Mouse (Mus musculus) heart, adult 2 months (tissue): ENCODE results near the gene Bst2. TPM values are rescaled to one million over a fixed set of nuclear protein-coding genes. Genes with fewer than 3 reads are reported as not detected.

Experiments
- DNase-seq, 2 experiments: peaks; one replicate each; pipeline ENCODE4 v3.0.0; 2021
- H3K27ac ChIP-seq: fragments of 200-600 bp; 2 replicates; pipeline ENCODE4 v1.8.1; 2022
- H3K27me3 ChIP-seq: fragments of 200-500 bp; 2 replicates; pipeline ENCODE4 v1.6.1; 2012; ENCODE audit warnings: mild to moderate bottlenecking, low read length, inconsistent platforms, mixed read lengths; ENCODE audit not compliant: control insufficient read depth, insufficient read depth
- H3K36me3 ChIP-seq: fragments of 200-500 bp; 2 replicates; pipeline ENCODE4 v1.6.1; 2012; ENCODE audit warnings: low read length, inconsistent platforms; ENCODE audit not compliant: control insufficient read depth, insufficient read depth
- H3K4me1 ChIP-seq: fragments of 200-500 bp; 2 replicates; pipeline ENCODE4 v1.6.1; 2011; ENCODE audit warnings: low read length; ENCODE audit not compliant: control insufficient read depth, insufficient read depth
- H3K4me3 ChIP-seq: fragments of 200-600 bp; 2 replicates; pipeline ENCODE4 v1.8.1; 2022
- H3K79me2 ChIP-seq: fragments of 200-500 bp; replicated peaks from 2 replicates; pipeline ENCODE4 v1.6.1; 2012; ENCODE audit warnings: mild to moderate bottlenecking, inconsistent platforms, low read length, moderate library complexity, mixed read lengths; ENCODE audit not compliant: control insufficient read depth, insufficient read depth
- H3K9ac ChIP-seq: fragments of 200-500 bp; 2 replicates; pipeline ENCODE4 v1.6.1; 2012; ENCODE audit warnings: low read depth, mild to moderate bottlenecking, control low read depth, inconsistent platforms, low read length, mixed read lengths
- CTCF ChIP-seq: fragments of 200-600 bp; IDR thresholded peaks from 2 replicates; pipeline ENCODE4 v1.8.1; 2022; ENCODE audit warnings: antibody characterized with exemption, mild to moderate bottlenecking, moderate library complexity
- EP300 ChIP-seq: fragments of 200-500 bp; IDR thresholded peaks from 2 replicates; pipeline ENCODE4 v1.6.1; 2011; ENCODE audit warnings: low read depth, low read length, control low read depth; ENCODE audit not compliant: insufficient read depth
- POLR2A ChIP-seq: fragments of 200-500 bp; IDR thresholded peaks from 2 replicates; pipeline ENCODE4 v1.6.1; 2011; ENCODE audit warnings: mild to moderate bottlenecking, low read depth, low read length, control low read depth; ENCODE audit not compliant: insufficient read depth
- WGBS: fragments of 180-500 bp; shearing (Covaris S2); methylation state at CpG from one replicate; pipeline ENCODE4 v1.1.7; 2018; 5-methylcytosine and 5-hydroxymethylcytosine counted together
- intact Hi-C: fragments of 180-260 bp; cut with DNase I; formaldehyde crosslinking; loops from one replicate; pipeline ENCODE4 v1.15.1; 2025
- polyA plus RNA-seq: library from polyadenylated mRNA; depleted of rRNA; stranded (reverse); fragments of >200 nt; gene quantifications from 2 replicates; pipeline ENCODE4 v1.2.3, GENCODE M21; 2012
- total RNA-seq, 2 experiments: library from RNA; stranded (reverse); gene quantifications; 2 replicates each; pipeline ENCODE4 v1.2.3; 2021

Gene Bst2
- total and polyA plus RNA-seq, 3 experiments: 17.4 to 85.9 (median 18.1) TPM

DNA sequence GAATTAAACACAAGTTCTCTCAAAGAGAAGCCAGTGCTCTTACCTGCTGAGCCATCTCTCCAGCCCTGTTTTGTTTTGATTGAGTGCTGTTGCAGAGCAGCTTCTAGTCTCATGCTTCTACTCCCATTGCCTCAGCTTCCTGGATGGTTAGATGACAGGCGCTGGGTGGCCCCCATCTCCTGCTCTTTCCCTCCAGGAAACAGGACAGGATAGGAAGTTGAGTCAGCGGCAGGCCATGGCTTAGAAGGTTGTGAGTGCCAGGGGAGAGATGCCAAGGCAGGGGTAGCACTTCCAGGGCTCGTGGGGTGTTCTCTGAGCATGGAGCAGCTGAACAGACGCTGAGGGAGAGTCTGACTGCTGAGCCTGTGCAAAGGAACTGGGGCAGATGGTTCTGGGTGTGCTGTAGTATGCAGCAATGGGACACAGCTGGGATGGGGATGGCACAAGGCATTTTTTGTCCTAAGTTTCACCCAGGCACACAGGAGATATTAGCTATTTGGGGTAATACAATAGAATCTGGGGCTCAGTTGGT, 40.7 kb upstream of the Bst2 start:
- peaks cover 2% of the 10 kb centered on the region for H3K4me1 ChIP-seq
- H3K27me3 ChIP-seq: no peaks in the 10 kb centered on the region
- H3K36me3 ChIP-seq: no peaks in the 10 kb centered on the region
- H3K4me3 ChIP-seq: no peak overlapping the region
- DNase-seq: no peak
- 32% methylated on average over 4 of the region's 4 CpGs for WGBS
- H3K27ac ChIP-seq: no peak overlapping the region
- no peak for TF ChIP-seq POLR2A
- TF ChIP-seq CTCF: no peak
- no peak for TF ChIP-seq EP300
- no peaks in the 10 kb centered on the region for H3K79me2 ChIP-seq
- intact Hi-C loops: no loop called here
- no peak overlapping the region for H3K9ac ChIP-seq

DNA sequence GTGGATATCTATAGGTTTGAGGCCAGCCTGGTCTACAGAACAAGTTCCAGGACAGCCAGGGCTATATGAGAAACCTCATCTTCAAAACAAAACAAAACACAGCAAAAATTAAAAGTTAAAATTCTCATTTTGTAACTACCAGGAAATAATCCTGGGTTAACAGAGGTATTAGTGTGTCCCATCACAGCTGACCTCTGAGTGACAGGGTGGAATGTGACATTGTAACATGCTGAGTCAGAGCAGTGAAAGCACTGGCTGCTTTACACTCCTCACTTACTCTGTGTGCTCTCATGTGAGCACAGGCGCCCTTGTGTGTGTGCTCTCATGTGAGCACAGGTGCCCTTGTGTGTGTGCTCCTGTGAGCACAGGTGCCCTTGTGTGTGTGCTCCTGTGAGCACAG, 37.8 kb upstream of the Bst2 start:
- H3K27ac ChIP-seq: peak overlapping the region; percentile 72
- H3K9ac ChIP-seq: no peak overlapping the region
- TF ChIP-seq EP300: no peak
- peaks cover 2% of the 10 kb centered on the region for H3K4me1 ChIP-seq
- H3K27me3 ChIP-seq: no peaks in the 10 kb centered on the region
- intact Hi-C loops: no loop called here
- no peaks in the 10 kb centered on the region; the same call in 1 of the 2 replicates for H3K79me2 ChIP-seq
- DNase-seq: no peak
- no peaks in the 10 kb centered on the region for H3K36me3 ChIP-seq
- WGBS: 28% methylated on average over 1 of the region's 1 CpGs
- no peak overlapping the region for H3K4me3 ChIP-seq

DNA sequence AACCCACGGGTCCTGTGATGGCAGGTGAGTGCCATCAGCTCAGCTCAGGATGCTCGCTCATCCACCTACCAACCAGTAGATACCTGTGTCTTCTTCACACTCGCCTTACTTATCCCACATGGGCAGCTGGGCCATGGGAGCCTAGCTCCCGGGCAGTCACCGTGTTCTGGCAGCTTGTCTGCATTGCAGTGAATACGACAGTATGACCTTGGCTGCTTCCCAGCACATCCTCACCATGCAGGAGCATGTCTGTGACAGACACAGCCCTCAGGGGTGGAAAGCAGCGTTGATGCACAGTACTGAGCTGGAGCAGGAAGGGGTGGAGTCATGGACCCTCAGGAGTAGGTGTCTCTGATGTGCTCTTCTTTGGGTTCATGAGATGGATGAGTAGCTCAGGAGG, 37.2 kb upstream of the Bst2 start:
- DNase-seq: no peak
- TF ChIP-seq CTCF (no peak), POLR2A (no peak), EP300 (no peak)
- Histone ChIP-seq H3K27me3 (no peaks in the 10 kb centered on the region), H3K4me3 (no peak overlapping the region), H3K27ac (peak overlapping the region; percentile 72), H3K36me3 (no peaks in the 10 kb centered on the region), H3K9ac (no peak overlapping the region), H3K79me2 (no peaks in the 10 kb centered on the region; the same call in 1 of the 2 replicates), H3K4me1 (peaks cover 2% of the 10 kb centered on the region)
- intact Hi-C loops: no loop called here
- 51% methylated on average over 7 of the region's 7 CpGs for WGBS

DNA sequence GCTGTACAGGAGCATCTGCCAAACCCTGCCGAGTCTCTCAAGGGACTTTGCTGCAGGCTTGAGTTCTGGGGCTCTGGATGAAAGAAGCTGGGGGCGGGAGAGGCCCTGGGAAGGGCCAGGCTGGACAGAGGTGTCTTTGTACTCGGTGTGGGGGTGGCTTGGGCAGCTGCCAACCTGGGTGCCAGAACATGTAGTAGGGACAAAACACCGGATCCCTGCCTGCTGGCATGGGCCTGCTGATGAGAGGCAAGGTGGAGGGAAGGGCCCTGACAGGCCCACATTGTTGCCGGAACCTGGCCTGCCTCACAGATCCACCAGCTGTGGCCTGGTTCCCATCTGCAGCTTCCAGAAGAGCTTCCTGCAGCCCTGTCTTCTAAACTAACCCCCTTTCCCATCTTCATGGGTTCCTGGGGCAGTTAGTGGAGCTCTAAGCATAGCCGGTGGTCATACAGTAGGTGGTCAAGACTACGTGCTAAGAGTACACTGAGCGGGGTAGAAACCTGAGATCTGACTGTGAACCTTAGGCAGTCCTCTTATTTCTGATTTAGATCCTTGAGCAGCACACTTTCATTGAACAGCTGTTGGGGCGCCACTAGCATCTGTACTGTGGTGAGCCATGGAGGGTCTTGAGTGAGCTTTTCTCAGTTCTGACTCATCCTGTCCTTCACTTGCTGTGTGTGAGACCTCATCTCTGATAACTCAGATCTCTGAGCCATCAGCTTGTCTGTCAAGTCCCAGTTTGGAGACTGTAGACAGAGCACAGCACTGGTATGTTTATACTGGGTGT, 35.8 kb upstream of the Bst2 start:
- H3K4me3 ChIP-seq: no peak overlapping the region
- TF ChIP-seq CTCF (no peak), POLR2A (no peak), EP300 (no peak)
- no peaks in the 10 kb centered on the region; the same call in 1 of the 2 replicates for H3K79me2 ChIP-seq
- DNase-seq: peak; percentile 75 to 85
- no peak overlapping the region for H3K9ac ChIP-seq
- peak overlapping the region; percentile 60 for H3K27ac ChIP-seq
- no peaks in the 10 kb centered on the region for H3K27me3 ChIP-seq
- no peaks in the 10 kb centered on the region for H3K36me3 ChIP-seq
- intact Hi-C loops: no loop called here
- WGBS: 41% methylated on average over 9 of the region's 9 CpGs
- peaks cover 2% of the 10 kb centered on the region for H3K4me1 ChIP-seq

DNA sequence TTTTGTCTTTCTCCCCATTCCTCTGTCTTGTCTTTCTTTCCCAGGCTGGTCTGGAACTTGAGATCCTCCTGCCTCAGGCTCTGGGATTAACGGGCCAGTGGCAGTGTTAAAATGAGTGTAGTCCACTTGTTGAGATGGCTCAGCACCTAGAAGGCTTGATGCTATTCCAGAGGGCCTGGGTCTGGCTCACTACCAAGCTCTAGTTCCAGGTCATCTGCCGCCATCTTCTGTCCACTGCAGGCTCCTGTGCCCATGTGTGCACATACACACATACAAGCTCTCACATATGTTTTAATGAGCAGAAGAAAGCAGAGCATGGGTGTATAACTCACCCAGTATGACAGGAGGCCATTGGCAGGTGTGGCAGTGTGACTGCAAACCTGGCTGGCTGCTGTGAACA, 34.8 kb upstream of the Bst2 start:
- Histone ChIP-seq H3K79me2 (no peaks in the 10 kb centered on the region; the same call in 1 of the 2 replicates), H3K4me3 (no peak overlapping the region), H3K9ac (no peak overlapping the region), H3K4me1 (peaks cover 4% of the 10 kb centered on the region), H3K27me3 (no peaks in the 10 kb centered on the region), H3K27ac (peak overlapping the region; percentile 48), H3K36me3 (no peaks in the 10 kb centered on the region)
- no peak for DNase-seq
- peak; percentile 30 for TF ChIP-seq CTCF
- TF ChIP-seq EP300: no peak
- intact Hi-C loops: no loop called here
- 64% methylated on average over 2 of the region's 2 CpGs for WGBS

DNA sequence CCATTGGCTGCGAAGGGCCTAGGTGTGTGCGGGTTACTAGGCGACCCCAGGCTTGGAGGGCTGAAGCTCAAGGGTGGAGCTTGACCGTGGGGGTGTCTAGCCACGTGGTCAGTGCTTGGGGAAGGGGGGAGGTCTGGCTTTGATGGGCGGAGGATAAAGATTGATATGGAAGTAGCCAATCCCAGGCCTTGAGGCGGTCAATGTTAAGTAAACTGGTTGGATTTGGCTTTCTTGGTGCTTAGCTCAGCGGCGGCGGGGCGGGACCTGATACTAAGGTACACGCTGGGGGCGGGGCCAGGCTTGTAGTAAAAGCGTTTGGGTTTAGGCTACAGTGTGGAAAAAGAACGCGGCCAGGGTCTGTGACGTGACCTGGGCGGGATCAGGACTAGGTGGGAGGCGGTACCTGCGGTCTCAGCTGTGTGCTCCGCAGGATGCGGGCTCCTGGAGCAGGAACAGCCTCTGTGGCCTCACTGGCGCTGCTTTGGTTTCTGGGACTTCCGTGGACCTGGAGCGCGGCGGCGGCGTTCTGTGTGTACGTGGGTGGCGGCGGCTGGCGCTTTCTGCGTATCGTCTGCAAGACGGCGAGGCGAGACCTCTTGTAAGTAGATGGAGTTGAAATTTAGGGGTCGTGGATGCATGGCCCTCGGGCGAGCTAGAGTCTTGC, 33.2 kb upstream of the Bst2 start:
- H3K27ac ChIP-seq: peak overlapping the region; percentile 96
- no peaks in the 10 kb centered on the region for H3K27me3 ChIP-seq
- H3K36me3 ChIP-seq: no peaks in the 10 kb centered on the region
- TF ChIP-seq CTCF (no peak), EP300 (0 out of 2 replicates have a peak, but pooled peaks have one; percentile 22)
- H3K4me1 ChIP-seq: peaks cover 4% of the 10 kb centered on the region
- no peaks in the 10 kb centered on the region; the same call in 1 of the 2 replicates for H3K79me2 ChIP-seq
- WGBS: 2% methylated on average over 41 of the region's 41 CpGs
- H3K9ac ChIP-seq: peak overlapping the region; percentile 62
- intact Hi-C loops: no loop called here
- DNase-seq: peak in 1 of 2 experiments; percentile 90
- peak overlapping the region; percentile 64 for H3K4me3 ChIP-seq
